Mouse (Mus musculus) kidney, adult 9 months (tissue): ENCODE results near the gene Rnf220.

ENCODE experiments used
- DNase-seq: peaks from one replicate; pipeline ENCODE4 v3.0.0; 2022

The Rnf220 gene

DNA sequence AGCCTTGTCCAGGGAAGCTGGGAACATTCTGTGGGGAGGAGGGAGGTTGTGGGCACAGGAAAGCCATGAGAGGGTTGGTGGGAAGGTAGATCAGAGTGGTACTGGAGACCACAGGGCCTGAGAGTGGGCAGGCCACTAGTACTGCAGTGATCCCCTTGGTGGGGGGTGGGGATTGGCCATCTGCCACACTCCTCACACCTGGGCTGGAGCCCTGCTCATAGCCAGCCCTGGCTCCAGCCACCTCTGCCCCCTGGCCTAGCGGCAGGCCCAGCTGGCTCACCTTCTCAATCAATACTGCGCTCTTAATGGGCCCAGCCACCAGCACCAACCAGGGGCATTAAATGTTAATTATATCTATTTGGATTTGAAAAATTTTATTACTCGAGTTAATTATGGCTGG, 166.7 kb downstream of the Rnf220 start:
- no peak for DNase-seq

DNA sequence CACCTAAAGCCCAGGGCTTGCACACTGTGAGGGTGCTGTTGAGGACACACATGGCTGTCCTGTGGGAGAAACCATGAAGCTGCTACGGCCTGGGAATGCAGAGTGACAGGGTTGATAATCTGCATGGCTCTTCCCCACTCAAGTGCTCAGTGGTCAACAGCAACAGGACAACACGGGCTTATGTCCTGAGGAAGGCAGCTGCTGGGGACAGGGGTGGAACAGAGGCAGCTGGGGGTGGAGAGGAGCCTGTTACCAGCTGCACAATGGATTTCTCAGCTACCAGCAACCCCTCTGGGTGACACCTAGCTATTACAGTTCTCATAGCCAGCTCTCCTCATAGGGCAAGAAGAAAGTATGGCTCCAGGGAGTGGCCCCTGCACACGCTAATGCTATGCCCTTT, 169.9 kb downstream of the Rnf220 start:
- DNase-seq: no peak

DNA sequence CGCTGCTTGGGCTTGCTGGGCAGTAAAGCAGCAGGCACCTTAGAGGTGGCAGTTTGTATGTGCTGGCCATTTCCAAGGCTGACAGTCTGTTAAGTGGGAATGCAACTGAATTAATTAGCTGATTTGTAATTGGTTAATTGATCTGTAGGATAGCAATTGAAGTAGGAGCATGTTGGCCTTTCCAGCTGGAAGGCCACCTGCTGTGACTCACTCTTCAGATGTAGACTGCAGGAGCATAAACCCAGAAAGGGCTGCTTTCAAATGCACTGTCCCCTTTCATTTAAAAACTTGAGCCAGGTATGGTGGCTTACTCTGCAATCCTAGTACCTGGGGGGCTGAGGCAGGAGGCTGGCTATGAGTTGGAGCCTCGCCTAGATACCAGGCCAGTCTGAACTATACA, 171.8 kb downstream of the Rnf220 start:
- DNase-seq: no peak

DNA sequence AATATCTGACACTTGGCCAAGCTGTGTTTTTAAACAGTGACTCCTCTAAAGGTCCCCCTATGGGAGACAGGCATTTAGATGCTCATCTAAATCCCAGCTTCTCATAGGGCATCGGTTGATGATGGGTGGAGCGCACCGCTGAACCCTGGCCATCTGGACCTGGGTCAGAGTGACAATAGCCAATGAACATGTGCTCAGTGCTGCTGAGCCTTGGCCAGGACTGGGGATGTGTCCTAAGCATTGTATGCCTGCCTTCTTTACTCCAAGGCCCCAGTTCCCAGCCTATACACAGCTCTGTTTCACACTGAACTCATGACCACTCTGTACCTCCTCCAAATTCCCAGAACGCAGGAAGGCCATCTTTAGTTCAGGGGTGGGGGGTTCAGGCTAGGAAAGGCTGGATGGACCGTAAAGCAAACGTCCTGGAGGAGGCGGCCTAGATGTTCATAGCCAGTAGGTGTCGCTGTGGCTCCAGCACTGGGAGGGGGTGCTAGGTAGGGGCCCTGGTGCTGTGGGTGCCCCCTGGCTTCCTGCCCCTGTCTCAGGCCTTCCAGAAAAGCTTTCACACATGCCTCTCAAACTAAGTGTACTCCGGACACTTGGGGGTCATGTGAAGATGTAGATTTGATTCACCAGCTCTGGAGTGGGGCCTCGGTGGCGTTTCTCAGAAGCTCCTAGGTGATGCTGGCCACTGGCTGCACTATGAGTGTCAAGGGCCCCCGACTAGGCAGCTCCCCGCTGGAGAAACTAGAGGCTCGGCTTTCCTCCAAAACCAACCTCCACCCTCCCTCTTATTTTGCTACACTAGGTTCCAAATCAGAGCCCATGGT, 173.1 kb downstream of the Rnf220 start:
- DNase-seq: peak; percentile 46

DNA sequence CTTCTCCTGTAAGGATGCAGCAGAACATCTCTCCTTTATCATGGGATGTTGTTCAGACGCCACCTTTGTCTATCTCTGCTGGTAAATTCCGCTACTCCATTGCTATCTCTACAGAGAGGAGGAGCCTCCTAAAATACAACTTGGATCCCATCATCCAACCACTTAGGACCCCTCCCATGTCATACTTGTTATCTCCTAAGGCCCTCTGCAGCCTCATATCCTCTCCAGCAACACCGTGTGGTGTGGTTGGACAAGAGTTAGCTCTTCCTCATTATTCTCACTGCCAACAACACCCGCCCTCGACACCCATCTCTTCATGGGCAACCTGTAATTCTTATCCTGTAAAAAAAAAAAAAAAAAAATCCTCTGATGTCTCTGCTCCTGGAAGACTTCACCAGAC, 175.8 kb downstream of the Rnf220 start:
- no peak for DNase-seq

DNA sequence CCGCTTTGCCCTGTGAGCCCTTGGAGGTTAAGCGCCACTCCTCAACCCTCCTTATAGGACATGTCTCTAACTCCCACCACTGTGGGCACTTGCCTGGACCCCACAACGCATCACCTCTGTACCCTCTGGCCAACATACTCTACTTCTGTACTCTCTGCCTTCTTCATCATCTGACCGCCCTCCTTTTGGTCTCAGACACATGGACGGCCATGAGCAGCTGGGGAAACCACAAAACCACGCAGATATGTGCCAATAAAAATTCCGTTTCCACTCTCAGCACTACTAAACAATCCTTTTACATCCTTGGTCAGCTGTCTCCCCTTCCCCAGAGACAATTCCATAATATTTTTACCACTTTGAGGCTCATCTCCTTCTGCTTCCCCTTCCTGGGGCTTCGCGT, 178.3 kb downstream of the Rnf220 start:
- no peak for DNase-seq

DNA sequence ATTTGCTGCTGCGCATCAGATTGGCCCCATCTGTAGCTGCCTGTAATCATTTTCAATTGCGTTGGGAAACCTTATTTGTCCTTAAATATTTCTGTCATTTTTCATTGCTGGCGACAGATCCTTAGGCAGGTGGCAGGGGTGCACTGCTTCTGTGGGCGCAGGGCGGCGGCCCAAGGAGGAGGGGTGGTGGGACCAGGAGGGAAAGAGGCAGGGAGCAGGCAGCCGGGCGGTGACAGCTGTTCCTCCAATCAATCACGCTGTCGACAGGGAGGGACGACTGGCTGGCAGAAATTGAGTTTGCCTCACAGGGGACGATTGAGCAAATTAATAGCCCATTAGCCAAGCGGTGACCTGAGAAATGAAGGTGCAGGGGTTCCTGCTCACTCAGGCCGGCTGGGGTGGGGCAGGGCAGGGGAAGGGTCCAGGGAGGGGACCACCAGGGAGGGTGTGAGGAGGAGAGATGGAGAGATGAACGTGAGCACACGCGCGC, 179.1 kb downstream of the Rnf220 start:
- DNase-seq: no peak

DNA sequence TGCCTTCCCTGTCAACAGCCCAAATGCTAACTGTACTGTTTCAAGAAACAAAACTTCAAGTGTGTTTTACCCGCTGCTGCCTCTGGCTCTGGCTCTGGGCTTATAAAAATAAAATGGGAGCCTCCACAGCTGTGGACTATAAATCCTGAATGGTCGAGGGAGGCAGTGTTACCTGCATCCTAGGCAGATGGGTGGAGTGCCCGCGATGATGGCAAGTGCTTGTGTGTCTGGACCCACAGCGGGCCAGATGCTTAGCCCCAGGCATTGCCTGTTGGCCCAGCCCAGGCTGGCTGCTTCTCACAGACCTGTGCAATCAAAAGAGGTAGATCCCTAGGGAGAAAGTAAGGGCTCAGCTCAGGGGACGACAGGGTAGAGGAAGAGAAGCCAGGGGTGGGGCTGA, 180.1 kb downstream of the Rnf220 start:
- DNase-seq: no peak

DNA sequence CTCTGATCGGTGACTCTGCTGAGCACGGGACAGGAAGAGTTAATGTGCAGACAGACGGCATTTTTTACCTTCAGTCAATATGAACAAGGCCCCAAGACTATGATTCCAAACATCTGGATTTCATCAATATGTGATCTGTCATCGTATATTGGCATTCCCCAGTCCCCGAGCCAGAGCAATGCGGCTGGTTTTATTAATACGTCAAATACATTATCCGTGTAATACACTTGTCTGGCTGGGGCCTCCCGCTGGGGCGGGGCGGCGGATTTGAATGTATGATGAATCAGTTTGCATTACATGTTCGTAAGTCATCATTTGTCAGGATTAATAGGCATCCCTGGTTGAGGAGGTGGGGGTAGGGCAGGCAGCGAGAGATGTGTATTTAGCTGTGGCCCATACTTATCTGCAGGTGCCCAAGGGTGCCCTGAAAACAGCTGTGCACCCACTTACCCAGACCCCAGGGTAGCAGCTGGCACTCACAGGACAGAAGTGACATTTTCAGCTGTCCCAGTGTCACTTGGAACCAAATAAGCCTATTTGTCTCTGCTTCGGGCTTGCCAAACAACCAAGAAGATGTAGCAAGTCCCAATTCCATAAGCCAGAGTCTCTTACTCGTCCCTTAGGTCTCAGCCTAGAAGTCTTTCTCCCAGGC, 181.9 kb downstream of the Rnf220 start:
- no peak for DNase-seq

DNA sequence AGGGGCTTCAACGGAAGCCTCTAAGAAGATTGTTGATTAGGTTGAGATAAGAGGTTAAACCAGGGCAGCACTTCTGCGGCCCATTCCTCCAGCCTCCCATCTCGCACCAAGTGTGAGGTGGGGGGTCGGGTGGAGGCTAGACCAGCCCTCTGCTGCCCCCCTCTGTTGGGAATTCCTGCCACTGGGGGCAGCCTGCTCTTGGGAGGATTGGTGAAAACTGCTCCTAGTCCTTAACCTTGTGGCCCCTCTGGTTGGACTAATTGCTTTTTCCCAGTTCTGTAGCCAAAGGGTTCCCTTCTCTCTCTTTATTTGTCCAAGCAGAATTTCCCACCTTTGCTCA, 183.8 kb downstream of the Rnf220 start:
- no peak for DNase-seq

DNA sequence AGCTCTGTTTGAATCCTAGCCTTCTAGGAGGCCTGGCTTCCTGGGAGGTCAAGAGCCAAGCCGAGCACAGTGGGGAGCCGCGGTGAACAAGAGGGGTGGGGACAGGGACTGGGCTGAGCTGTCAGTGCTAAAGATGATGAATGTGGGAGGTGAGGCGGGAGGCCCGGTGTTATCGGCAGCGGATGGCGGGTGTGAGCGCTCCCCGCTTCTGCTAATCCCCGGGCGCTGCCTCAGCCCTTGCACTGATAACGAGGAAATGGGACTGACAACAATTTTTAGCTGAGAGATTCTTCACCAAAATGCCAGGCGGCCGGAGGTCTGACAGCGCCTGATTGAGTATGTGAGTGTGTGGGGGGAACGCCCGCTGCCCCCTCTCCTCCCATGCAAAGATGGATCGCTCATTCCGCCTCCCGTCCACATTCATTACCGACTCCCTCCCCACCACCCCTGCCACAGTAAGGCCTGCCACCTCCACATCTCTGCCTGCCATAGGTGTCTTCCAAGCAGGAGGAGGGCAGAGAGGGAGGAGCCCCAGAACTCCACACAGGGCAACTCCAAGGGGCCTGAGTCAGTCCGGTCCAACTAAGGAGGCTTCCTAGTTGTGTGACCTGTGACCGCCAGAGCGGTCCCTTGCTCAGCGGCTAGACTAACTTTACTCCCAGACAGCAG, 184.3 kb downstream of the Rnf220 start:
- DNase-seq: no peak

DNA sequence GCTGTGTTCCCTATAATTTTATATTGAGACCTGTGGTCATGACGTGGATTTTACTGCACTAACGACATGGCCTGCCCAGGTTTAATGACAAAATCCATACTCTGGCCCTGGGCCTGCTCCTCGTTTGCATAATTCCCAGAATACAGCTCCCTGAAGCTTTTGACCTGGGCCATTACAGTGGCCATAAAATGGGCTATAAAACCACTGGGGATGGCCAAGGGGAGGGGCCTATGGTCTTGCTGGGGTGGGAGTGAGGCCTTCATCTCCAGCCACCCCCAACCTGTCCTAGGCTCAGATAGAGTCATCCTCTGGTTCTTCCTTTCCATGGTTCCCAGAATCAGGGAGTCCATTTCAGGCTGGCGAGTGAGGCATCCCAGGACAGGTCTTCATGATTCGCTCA, 185.0 kb downstream of the Rnf220 start:
- DNase-seq: no peak

DNA sequence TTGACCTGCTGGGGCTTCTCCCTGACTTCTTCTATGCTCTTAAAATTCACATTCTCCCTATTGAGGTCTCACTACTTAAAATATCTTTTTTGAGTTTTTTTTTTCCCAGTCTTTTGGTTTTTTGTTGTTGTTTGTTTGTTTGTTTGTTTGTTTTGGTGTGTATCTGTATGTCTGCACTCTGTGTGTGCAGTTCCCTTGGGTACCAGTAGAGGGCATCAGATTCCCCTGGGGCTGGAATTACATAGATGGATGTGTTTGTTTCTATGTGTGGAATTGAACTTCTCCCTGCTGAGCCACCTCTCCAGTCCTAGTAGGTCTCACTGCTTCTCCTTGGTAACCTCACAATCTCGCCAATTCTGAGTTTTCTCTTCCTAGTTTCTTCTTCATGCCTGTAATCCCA, 187.4 kb downstream of the Rnf220 start:
- DNase-seq: no peak

DNA sequence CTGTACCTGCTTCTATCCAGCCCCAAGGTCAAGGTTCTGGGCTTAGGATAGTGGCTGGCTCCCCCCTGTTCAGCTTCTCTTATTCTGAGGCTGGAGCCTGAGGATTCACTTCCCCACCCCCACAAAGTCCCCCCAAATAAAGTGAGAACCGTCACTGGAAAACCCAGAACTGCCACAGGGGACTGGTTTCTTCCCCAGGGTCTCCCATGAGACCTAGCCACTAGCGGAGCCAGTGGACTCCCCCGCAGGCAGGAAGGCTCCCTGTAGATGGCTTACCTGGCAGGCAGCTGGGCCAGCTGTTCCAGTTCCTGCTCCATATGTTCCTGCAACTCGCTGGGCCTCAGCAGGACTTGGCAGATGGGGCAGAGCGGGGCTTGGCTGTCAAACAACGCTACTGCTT, 189.6 kb downstream of the Rnf220 start:
- DNase-seq: no peak

DNA sequence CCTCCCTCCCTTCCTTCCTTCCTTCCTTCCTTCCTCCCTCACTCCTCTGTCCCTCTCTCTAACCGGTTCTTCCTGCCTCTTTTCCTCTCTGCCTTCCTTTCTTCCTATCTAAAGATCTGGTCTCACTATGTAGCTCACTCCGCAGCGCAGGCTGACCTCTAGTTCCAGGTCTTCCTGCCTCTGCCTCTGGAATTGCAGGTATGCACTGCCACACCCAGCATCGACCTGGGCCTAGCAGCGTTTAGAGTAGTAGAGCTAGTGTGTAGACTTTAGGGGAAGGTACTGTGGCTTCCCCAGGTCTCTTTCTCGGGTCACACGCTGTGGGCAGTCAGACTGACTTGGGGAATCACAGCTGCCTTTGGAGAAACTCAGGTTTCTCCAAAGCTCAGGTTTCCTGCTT, 191.4 kb downstream of the Rnf220 start:
- DNase-seq: no peak

DNA sequence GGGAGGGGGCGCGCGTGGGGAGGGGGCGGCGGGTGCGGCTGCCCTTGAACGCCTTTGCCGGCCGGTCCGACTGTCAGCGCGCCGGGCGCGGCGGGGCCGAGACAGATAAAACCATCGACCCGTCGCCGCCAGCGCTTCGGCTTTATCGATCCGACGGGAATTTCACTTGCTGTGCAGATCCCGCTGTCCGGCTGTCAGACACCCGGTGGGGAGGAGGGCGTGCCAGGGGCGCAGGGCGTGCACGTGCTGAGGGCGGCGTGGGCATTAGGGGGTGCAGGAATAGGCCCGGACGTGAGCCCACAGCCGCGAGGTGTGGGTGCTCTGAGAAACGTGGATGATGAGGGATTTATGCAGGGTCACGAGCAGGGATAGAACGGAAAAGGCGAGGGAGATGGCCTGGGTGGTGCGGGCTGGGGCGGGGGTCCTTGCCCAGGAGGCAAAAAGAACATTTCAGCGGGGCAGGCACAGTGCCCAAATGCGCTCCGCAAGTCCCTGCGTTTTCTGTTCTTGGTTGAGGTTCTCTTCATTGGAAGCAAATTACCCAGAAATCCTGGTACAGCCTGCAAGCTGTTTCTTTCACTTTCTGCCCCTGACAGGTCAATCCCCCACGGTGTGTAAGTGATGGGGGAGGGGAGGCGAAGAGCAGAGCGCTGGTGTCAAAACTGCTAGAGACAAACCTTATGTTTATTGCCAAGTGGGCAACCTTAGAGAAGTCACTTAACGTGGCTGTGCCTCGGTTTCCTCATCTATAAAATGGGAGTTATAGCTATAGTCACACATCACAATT, 192.4 kb downstream of the Rnf220 start:
- no peak for DNase-seq

DNA sequence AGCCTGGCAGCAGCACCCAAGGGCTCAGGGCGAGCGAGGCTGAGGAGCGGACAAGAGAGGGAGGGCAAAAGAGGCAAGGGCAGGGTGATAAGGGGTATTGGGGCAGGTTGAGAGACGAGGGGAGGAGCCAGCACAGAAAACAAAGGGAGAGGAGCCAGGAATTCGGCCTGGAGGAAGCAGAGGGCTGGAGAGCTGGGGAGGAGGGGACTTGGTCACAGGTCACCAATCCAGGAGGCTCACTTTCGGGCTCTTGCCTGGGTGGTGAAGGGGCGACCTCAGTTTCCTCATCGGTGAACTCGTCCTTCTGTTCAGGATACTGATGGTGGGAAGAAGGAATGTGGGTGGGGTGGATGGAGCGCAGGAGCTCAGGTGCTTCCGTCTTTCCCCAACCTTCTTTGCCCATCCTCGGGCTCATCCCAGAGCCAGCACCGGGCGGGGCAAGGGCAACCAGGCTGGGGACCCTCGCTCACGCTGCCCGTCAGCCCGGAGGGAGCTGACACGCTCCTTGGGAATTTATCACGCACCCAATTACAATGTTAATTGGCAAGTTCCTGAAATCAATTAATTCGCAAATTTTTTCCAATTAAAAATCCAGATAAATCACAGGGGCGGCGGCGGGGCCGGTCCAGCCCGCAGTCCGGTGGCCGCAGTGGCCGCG, 193.1 kb downstream of the Rnf220 start:
- no peak for DNase-seq

DNA sequence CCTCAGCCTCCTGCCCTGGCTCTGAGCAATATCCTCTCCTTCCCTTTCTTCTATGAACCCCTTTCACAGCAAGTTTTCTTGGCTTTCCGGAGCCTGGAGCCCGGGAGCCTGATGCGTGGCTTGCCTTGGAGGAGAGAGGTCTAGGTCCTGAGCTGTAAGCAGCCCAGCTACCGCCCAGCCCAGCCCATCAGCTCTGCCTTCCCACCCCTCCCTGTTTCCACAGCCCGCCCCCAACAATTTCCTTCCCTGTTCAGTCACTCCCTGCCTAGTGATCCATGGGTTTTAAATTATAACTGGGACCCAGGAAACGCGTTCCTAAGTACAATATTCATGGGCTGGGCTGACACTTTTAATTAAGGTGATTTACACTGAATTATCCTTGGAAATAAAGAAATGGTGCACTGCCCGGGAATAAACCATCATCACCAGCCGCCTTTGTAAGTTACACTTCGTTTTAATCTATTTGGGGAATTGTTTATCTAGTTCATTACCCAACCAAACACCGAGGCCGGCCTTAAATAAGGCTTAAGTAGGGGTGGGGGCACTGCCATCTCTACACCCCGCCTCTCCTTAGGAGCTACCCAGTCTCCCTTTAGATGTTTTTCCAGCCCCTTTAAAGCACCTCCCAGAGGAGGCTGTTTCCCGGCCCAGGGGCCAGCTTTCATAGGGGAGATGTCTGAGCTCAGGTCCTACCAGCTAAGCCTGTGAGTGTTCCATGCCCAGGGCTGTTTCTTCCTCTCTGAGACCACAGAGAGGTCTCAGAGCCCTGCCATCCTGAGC, 194.6 kb downstream of the Rnf220 start:
- no peak for DNase-seq

DNA sequence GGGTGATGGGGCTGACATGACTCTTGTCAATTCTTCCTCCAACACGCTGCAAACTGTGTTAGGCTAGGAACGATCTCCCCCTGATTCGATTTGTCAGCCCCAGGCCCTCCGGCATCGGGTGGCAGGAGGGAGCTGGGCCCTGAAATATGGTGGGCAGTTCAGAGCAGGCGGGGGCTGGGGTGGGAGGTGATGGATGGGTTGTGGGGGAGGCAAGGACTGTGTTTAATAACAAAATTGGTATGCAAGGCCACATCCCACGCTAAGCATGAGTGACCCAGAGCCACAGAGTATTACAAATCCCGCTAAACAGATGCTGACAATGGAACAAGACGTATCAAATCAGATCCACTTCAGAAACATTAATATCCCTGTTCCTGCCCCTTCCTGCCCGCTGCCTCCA, 196.9 kb downstream of the Rnf220 start:
- DNase-seq: no peak

DNA sequence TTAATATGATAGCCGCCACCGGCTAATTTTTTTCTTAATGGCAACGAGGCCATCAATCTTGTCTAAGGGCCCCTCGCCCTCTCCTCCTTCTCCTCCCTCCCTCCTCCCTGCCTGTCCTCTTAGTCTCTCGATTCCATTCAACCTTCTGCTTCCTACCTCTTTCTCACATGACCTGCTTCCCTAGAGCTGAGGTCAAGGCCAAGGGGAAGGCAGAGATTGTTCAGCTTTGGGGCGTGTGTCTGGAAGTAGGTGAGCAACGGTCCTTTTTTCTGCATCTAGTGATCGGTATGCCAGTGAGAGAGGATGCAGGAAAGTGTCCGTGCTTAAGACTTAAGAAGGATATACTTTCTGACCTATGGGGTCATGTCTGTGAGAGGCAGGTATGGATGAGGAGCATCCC, 199.0 kb downstream of the Rnf220 start:
- no peak for DNase-seq

DNA sequence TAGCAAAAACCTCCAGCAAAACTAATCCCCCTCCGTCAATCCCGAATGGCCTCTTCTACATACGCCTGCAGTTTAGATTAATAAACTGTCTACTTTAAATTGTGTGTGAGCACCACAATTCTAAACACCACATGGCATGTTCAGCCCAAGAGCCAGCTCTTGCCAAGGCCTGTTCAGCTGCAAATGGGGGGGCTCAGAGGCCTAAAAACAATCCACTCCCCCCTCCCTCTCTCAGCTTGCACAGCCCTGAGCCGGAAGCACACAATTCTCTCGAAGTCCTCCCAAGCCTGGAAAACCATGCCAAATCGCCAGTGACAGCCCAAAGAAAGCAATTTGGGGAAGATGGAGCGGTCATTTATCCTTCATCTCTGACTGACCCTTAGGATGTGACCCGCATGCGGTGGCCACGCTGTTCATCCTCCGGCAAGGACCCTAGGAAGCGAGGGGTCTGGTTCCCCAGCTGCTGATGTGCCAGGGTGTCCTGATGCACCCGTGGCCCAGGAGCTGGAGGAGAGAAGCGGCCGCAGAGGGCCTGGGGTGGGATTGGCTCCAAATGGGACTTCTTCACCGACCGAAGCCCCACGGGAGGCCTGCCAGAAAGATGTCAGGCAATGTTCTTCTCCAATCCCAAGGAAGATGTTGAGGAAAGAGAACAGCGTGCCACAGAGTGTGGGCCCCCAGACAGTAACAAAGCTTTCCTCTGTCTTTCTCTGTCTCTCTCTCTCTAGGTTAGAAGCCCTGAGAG, 199.8 kb downstream of the Rnf220 start:
- no peak for DNase-seq
